In genomic region chr7:80857181-80857580, GRCm38 (mm10) we compare ENCODE assay signal across 9 mouse cellular contexts. TPM values are rescaled to one million over a fixed set of nuclear protein-coding genes. Genes with fewer than 3 reads are reported as not detected.
A peak's percentile ranks its signal among the peaks of the same experiment; 100 is the strongest.
DNase-seq lines count a peak whose midpoint lies in the region; TF ChIP-seq lines count a peak whose summit lies in the region.
"Had no signal": no experiment of that assay in that cellular context is flagged by ENCODE, and none has a peak within 500 bp of the region (broad histone marks: within the 10 kb centered on the region; RNA-seq: fewer than 3 reads in every experiment).

No protein-coding gene starts in this region.

- peak; percentile 89 for DNase-seq in CD4-positive, CD25-positive, alpha-beta regulatory T cell, adult 2 months (ENCODE audit: low read depth, low spot score)
- peak; percentile 70 for DNase-seq in MEL-GATA-1-ER (ENCODE audit: extremely low read depth, low read depth)
- peak; percentile 75 to 86 for DNase-seq in cerebellum, adult 2 months
- peak; percentile 82 for DNase-seq in gastrocnemius, adult 2 months
- DNase-seq in kidney, postnatal 25 days = peak; percentile 86 to 88
- peak; percentile 77 to 78 for DNase-seq in lung, adult 18-20 months
- DNase-seq in right cerebral cortex, postnatal 25 days = peak; percentile 63
- peak; percentile 61 for DNase-seq in yolk sac, embryonic 10.5 days (ENCODE audit: low spot score)

- WGBS in cerebellum, adult 2 months = 10% methylated on average over 6 of the region's 6 CpGs

- no peak overlapping the region for H3K4me3 ChIP-seq in cerebellum, adult 2 months (replicated peaks; ENCODE audit: insufficient read depth, low read depth, low read length)
- H3K4me3 ChIP-seq in gastrocnemius, adult 2 months = no peak overlapping the region
- H3K4me3 ChIP-seq: liver, embryonic 15.5 days had no signal

- peak; percentile 90 for TF ChIP-seq CTCF in cerebellum, adult 2 months (IDR thresholded peaks at IDR 0.05; ENCODE audit: borderline replicate concordance, insufficient read depth, low read depth, low read length)
- TF ChIP-seq CTCF in gastrocnemius, adult 2 months (IDR thresholded peaks at IDR 0.05) = peak; percentile 86

- no peak overlapping the region for H3K27ac ChIP-seq in cerebellum, adult 2 months (ENCODE audit: insufficient read depth, low read length)
- no peak overlapping the region for H3K27ac ChIP-seq in gastrocnemius, adult 2 months
- H3K27ac ChIP-seq: liver, embryonic 15.5 days had no signal

- intact Hi-C loops in gastrocnemius, adult 2 months (cut with DNase I) = loop anchor here (1.0 kb wide), 1 partner anchor 298 kb away; no protein-coding TSS in a partner anchor

- no peaks in the 10 kb centered on the region for H3K27me3 ChIP-seq in cerebellum, adult 2 months (ENCODE audit: control insufficient read depth, insufficient read depth, low read length)
- H3K27me3 ChIP-seq: liver, embryonic 15.5 days had no signal

- H3K4me1 ChIP-seq in cerebellum, adult 2 months (ENCODE audit: control insufficient read depth, insufficient read depth, low read length) = no peaks in the 10 kb centered on the region

- TF ChIP-seq POLR2A in cerebellum, adult 2 months (IDR thresholded peaks at IDR 0.05; ENCODE audit: borderline replicate concordance, insufficient read depth, low read length) = no peak

RNA-seq across cellular contexts. Expression of gene Zscan2, which starts 3.5 kb away (rescaled TPM):
- polyA plus RNA-seq in cerebellum, adult 2 months (2012; rRNA removed) = 8.6 and 10.2 TPM in 2 replicates
- 1 to 10 TPM; 1.3 to 1.7 TPM for total RNA-seq in gastrocnemius, adult 2 months (2021)

RNA-seq across cellular contexts. Expression of gene Iqgap1, which starts 31.4 kb away (rescaled TPM):
- polyA plus RNA-seq in cerebellum, adult 2 months (2012; rRNA removed) = 21.0 and 21.5 TPM in 2 replicates
- 10 to 100 TPM; 14.8 to 16.0 TPM for total RNA-seq in gastrocnemius, adult 2 months (2021)

RNA-seq across cellular contexts. Expression of gene Wdr73, which starts 43.9 kb away (rescaled TPM):
- polyA plus RNA-seq in cerebellum, adult 2 months (2012; rRNA removed) = 22.2 and 22.8 TPM in 2 replicates
- 1 to 10 TPM; 2.9 to 3.7 TPM for total RNA-seq in gastrocnemius, adult 2 months (2021)

RNA-seq across cellular contexts. Expression of gene Nmb, which starts 47.7 kb away (rescaled TPM):
- 9.8 and 10.9 TPM in 2 replicates for polyA plus RNA-seq in cerebellum, adult 2 months (2012; rRNA removed)
- total RNA-seq in gastrocnemius, adult 2 months (2021) = 1 to 10 TPM; 3.6 to 4.0 TPM
